Mouse (Mus musculus) left cerebral cortex, postnatal 14 days (tissue): Measurements from ENCODE around the gene Tmem238. TPM values are rescaled to one million over a fixed set of nuclear protein-coding genes. Genes with fewer than 3 reads are reported as not detected.
A peak's percentile ranks its signal among the peaks of the same experiment; 100 is the strongest.
"Not testable (repeated sequence)": the region's sequence is repeated elsewhere in the genome, so short reads cannot be mapped to it uniquely, and the experiment has no call there.

ENCODE experiments used
- DNase-seq, 2 experiments: peaks; one replicate each; pipeline ENCODE4 v3.0.0; 2021 to 2022; ENCODE audit warnings: low spot score in 2 of 2, mixed read lengths in 1 of 2
- intact Hi-C: fragments of 180-260 bp; cut with DNase I; formaldehyde crosslinking; loops from one replicate; pipeline ENCODE4 v1.15.1; 2025
- total RNA-seq, 2 experiments: library from RNA; stranded (reverse); gene quantifications; 2 replicates each; pipeline ENCODE4 v1.2.3; 2021

Gene Tmem238
- total RNA-seq, 2 experiments from 2014 or later = 2.7 to 4.4 TPM

DNA sequence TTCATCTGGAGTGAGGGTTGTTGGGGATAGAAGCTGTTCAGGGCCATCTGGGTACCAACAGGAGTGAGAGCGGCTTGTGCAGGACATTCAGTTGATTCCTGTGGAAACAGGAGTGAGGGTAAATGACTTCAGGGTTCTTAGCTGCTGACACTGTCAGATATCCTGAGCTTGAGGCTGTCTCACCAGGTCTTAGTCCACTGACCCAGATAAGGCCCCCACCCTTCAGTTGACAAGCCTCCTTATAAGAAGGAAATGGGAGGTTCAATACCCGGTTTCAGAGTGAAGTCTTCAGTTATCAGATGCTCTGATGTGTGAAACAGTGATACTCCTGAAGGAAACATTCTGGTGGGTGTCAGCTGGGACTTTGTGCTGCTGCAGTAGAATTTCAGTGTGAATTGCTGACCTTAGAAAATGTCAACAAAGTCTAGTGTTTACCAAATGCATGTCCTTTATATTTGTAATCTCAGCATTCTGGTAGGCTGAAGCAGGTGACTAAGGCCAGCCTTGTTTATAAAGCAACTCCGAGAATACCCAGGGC is 5.2 kb upstream of the Tmem238 start:
- intact Hi-C loops = loop anchor here (5.0 to 10.0 kb wide), 2 partner anchors 52 to 80 kb away; partner anchors contain the start of gene Kmt5c
- DNase-seq = no peak

DNA sequence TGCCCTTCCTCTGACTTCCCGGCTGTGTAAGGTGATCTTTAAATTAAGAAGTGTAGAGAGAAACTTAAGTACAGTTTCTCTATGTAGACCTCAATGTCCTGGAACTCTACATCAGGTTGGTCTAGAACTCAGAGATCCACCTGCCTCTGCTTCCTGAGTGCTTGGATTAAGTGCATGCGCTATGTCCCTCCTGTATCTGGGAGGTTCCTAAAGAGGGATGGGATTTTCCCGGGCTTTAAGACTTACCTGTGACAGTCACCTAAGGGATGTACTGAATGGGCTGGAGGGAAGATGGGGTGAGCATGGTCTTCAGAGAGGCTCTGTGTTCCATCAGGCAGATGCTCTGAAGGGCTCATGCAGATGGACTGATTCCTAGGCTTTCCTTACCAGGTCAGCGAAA is 4.2 kb upstream of the Tmem238 start:
- intact Hi-C loops = loop anchor here (5.0 to 10.0 kb wide), 2 partner anchors 51 to 79 kb away; partner anchors contain the start of gene Kmt5c
- no peak for DNase-seq

DNA sequence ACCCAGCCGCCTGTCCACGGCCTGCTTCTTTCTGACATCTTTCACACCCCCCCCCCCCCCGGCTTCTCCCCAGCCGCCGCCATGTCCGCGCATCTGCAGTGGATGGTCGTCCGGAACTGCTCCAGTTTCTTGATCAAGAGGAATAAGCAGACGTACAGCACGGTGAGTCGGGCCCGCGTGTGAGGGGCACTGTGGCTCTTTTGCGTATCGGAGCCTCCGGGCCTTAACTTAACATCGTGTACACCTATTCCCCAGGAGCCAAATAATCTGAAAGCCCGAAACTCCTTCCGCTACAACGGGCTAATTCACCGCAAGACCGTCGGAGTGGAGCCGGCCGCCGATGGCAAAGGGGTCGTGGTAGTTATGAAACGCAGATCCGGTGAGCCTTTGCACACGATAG is 3.8 kb upstream of the Tmem238 start:
- intact Hi-C loops = loop anchor here (5.0 to 10.0 kb wide), 2 partner anchors 51 to 78 kb away; partner anchors contain the start of gene Kmt5c
- not testable (repeated sequence) for DNase-seq

DNA sequence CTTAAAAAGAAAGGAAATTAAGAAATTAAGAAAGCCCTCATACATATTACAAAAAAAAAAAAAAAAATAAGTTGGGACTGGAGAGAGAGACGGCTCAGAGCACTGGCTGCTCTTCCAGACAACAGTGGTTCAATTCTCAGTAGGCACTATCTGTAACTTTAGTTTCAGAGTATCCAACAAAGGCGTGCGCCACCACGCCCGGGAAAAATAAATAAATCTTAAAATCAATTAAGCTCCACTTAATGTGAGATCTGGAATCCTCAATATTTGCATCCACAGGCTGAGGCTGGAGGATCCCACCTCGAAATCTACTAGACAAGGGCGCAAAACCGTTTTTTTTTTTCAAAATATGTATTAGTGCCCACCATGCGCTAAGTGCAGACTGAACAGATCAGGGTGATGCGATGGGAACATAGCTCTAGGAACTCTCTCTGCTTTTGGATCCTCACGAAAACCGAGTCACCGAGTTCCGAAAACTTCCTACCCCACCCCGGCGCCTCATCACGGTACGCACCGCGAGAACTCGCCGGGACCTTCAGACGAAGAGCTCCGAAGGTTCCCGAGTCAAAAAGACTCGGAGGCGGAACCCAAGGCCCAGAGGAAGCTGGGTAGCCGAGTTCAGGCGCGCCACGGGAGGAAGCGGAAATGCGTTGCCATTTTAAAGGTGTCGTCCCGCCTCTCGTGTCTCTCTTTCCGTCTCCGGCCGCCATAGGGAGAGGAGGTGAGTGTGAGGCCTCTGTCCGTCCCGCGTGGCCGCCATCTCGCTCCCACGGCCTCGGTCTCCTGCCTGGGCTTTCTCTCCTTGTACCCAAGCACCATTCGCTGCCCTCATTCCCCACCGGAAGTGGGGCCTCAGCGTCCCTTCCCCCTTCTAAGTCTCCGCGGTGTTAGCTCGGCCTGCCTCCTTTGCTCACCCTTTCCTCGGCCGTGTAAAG is 3.1 kb upstream of the Tmem238 start, which contains the start of gene Rpl28:
Gene Rpl28 (plus strand): TSS at position 597 of the 935 bp plus-strand sequence.
- intact Hi-C loops = loop anchor here (5.0 to 10.0 kb wide), 2 partner anchors 50 to 78 kb away; partner anchors contain the start of gene Kmt5c
- DNase-seq = peak; percentile 96 to 97

DNA sequence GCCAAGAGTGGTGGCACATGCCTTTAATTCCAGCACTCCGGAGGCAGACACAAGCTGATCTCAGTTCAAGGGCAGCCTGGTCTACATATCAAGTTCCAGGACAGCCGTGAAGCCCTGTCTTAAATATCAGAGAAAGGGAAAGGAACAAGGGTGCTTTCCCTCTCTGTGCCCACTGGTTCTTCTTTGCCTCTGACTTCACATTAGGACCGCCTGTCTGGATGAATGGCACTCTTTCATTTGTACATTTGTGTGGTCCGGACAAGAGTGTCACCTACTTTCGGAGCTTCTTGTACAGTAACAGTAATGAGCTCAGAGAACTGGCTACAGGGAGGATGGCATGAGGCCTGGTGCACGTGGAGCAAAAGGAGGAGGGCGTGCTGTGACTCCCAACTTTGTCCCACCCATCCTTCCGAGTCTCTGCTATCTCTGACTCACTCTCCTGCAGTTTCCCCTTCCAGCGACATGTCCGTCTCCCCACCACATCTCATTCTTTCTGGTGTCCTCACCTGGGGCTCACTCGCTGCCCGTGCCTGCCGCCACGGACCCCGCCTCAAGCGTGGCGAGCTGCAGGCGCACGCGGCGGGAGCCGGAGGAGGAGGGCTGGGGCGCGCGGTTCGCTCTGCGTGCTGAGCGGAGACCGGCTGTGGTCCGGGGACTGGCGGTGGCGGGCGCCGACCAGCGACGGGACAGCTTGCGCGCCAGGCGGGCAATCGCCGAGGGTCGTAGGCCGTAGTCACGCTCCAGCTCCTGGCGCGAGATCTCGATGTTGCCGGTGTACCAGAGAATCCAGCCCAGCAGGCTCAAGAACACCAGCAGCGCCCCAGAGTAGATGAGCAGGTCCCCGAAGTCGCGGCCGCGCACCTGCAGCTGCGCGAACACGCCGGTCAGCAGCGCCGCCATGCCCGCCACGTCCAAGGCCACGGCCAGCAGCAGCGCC is 689 bp downstream of the Tmem238 start:
- DNase-seq = peak; percentile 46 to 47
- intact Hi-C loops = no loop called here

DNA sequence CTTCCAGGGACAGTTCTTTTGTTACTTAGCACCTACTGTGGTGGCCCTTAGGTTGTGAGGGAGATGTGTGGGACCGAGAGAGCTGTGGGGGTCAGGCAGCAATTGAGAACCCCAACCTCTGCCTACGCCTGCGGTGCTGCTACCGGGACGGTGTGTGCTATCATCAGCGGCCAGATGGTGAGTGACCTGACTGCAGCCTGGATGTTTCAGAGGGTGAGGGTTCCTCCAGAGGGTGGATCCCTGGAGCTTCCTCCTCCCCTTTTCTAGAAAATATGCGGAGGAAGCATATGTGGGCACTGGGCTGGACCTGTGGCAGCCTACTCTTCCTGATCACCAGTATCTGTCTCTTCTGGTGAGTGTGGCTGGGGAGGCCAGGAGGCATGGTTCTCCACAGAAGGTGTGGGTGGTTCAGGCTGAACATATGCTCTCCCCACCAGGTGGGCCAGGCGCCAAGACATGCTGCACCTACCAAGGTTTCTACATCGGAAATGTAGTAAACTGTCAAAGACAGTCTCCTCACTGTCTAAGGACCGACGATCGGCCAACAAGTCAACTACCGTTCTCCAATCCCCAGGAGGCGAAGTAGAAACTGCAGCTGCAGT is 5.7 kb downstream of the Tmem238 start:
- intact Hi-C loops = no loop called here
- DNase-seq = peak in 1 of 2 experiments; percentile 26

DNA sequence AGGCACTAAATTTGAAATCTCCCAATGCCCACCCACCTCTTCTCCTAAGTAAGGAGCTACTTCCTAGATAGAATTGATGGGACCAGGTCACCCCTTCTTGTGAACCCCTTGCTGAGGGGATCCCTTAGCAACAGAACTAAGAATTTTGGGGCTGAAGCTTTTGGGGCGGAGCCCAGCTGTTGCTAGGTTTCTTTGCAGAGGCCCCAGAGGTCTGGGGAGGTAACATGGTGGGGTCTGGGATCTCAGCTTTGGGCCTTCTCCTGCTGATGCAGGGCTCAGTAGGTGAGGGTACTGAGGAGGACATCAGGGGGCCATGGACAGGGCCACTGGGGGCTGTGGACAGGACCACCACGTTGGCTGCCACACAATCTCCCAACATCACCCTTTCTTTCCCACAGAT is 6.7 kb downstream of the Tmem238 start, which contains the start of the genes Il11 and Tmem190:
Gene Il11 (minus strand): TSS at position 101 of the 400 bp plus-strand sequence.
Gene Tmem190 (plus strand): TSS at position 179 of the 400 bp plus-strand sequence.
- intact Hi-C loops = no loop called here
- DNase-seq = no peak

DNA sequence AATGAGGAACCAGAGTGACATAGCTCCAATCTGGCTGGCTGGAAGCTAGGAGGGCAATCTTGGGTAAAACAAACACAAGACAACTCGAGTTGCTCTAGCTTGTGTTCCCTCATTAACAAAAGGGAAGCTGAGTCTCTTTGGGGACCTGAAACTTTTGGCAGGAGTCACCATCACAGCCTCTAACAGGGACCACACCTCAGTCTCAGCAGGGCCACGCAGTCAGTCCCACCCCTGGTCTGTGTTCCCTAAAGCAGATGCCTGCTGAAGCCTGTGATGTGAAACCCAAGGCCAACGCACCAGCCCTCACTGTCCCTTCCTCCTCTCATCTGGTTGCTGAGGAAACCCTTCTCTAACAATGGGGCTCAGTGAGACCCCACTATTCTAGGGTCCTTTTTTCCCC is 7.3 kb downstream of the Tmem238 start:
- no peak for DNase-seq
- intact Hi-C loops = no loop called here

DNA sequence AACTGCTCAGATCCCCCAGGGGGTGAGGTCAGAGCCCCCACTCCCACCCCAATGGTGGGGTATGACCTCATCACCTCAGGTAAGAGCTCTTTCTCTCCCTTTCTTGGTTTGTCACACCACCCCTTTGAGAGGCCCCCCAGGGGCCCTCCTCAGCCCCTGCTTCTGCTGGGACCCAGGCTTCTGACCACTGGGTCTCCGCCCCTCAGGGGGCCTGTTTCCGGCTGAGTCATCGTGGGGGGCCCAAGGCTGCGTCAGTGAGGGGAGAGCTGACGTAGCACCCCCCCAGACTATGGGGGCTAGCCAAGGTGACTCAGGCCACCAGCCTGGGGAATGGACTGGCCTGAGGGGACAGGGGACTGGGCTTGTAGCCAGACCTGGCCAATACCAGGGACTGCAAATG is 9.5 kb downstream of the Tmem238 start:
- no peak for DNase-seq
- intact Hi-C loops = no loop called here

DNA sequence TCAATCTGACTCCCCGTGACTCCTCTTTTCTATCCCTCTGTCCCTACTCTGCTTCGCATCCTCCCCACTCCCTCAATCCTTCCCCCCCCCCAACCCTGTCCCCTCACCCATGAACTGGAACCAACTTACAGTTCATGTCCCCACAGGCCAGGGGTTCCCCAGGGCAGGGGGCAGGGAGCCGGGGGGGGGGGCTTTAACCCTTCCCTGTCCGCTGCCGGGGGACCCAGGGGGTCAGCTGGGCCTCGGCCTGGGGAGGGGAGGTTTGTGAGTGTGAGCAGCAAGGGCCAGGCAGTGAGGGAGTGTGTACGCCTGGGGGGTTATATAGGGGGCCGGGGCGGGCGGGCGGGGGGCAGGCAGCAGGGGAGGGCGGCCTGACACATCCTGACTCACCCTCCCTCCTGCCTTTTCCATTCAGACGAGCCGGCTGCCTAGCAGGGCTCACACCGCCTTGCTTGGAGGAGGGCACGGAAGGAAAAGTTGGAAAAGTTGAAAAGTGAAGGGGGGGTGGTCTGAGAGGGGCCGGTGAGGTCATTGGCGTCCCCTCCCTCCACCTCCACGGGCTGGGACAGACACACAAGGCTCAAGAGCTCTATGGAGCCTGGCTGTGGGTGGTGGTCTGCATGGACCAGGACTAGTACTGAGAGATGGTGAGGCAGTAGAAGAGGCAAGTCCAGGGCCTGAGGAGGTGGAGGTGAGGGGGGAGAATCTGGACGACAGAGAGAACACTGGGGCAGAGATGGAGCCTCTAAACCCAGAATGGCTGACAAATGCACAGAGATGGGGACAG is 11.4 kb downstream of the Tmem238 start:
- intact Hi-C loops = no loop called here
- DNase-seq = no peak

DNA sequence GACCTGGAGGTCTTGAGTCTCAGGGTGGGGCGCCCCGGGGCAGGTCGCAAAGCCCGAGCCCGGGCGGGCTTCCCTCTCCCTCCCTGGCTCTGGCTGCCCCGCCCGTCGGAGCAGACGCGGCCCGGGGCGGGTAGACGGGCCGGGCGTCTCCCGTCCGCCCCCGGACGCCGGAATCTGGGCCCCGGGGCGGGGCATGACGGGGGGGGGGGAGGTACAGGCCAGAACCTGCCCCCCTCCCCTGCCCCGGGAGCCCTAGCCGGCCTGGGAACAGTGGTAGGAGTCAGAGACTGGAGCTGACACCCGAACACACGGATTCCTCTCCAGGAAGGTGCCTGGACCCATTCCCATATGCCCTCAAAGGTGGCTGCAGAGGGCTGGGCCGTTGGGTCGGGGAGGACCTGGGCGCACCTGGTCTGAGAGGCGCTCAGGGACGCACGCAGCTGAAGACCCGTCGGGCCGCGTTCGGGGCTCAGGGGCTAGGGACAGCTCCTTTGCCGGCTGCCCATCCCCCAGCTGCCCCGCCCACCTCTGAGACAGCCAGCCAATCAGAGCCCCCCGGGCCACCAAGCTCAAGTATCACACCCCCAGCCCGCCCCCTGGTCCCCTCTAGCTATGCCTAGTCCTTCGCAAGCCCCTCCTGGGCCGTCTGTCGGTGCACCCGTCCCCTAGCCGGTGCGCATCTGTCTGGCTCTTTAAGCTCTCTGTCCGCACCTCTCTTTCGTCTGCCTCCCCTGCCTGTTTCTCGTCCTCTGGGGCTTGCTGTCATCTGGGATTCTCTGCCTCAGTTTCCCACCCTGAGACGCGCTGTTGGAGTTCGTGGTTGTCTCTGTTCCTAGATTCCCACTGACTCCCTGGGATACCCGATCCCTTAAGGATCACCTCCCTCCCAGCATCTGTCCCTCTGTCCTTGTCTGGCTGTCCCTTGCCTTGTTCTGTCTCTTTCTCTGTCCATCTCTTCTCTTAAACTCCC is 12.3 kb downstream of the Tmem238 start:
- intact Hi-C loops = no loop called here
- DNase-seq = peak in 1 of 2 experiments; percentile 29

DNA sequence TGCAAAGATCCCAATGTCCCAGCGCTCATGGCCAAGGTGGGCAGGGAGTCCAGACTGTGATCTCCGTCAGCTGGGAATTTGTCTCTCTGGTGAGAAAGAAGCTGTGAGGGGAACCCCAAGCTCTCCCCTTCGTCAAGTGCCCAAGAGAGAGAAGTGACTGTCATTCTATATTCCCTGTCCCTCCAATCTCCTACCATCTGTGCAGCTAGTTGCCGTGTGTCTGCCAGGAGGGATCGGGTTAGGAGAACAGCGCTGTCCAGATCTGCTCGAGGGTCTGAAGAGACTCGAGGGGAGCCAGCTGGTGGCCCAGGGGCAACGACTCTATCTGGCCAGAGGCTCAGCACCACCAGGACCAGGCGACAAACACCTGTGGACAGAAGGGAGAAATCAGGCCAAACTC is 13.3 kb downstream of the Tmem238 start:
- intact Hi-C loops = no loop called here
- no peak for DNase-seq

DNA sequence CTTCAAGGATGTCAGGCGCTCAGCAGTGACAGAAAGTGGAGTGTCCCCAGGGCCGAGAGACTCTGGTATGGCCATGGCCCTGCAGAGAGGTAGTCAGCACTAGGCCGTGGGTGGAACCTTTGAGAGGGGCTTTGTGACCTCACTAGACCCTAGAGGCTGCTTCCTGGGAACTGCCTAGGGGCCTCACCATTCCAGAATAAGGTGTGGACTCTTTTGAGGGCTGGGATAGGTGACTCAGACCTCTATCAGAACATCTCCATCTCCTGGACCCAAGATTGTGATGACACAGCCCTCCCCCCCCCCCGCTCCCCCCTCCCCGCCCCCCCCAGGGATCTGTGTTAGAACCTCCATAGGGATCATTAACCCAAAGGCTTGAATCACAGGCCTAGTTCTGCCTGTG is 18.3 kb downstream of the Tmem238 start, which contains the start of gene Fam71e2:
Gene Fam71e2 (minus strand): TSS at position 101 of the 400 bp plus-strand sequence.
- intact Hi-C loops = no loop called here
- no peak for DNase-seq

DNA sequence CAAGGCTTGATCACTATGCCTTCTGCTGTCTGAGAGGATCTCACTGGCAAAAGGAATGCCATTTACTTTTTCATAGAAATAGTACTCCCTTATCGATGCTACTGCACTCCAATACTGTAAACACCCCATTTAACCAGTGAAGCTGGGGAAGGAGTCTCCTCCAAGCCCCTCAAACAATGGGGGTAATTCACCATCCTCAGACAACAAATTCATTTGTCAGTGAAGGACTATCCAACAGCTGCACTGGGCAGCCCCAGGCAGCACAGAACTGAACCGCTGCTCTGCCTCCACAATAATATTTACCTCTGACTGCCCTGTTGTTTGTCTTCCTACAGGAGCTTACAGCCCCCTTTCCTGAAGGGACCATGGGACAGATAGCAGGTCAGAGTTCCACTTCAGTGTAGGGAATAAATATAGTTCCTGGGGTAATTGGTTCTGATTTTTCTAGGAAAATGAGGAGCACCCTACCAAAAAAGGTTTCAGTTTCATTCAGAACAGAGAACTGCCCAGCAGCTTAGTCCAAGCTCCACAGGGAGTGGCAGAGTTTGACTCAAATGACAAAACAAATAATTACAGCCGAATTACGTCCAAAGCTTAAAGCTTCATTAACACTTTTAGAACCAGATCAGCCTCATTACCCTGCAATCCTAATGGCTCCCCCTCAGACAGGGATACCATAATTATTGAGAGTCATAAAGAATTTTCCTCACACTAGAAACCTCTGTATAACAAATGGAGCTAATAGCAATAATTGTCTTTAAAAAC is 24.3 kb downstream of the Tmem238 start:
- intact Hi-C loops = no loop called here
- no peak for DNase-seq

DNA sequence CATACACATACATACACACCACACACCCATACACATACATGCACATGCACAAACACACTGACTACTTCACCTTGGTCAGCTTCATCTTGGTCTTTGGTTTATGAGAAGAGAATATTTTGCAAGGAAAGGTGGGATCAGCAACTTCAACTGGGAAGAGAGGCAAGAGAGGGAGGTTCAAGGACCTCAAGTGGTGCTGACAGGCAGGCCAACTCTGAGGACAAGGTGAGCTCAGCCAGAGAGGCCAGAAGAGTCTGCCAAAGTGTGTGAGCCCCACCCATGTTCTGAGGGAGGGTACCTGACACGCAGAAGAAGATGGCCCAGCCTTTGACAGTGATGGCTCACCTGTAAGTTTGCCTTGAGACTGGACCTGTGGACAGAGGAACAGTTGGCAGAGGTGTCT is 29.8 kb downstream of the Tmem238 start:
- intact Hi-C loops = no loop called here
- DNase-seq = no peak
